Mouse (Mus musculus): ENCODE data around the gene Gm14399. TPM values are rescaled to one million over a fixed set of nuclear protein-coding genes. Genes with fewer than 3 reads are reported as not detected.
"Not testable (repeated sequence)": the region's sequence is repeated elsewhere in the genome, so short reads cannot be mapped to it uniquely, and the experiment has no call there.

Gm14399 gene
- 4.7 and 5.0 TPM in 2 replicates for polyA plus RNA-seq (2015; fragmentation: Nextera tagmentation; extraction: Ambion mirVana)

DNA sequence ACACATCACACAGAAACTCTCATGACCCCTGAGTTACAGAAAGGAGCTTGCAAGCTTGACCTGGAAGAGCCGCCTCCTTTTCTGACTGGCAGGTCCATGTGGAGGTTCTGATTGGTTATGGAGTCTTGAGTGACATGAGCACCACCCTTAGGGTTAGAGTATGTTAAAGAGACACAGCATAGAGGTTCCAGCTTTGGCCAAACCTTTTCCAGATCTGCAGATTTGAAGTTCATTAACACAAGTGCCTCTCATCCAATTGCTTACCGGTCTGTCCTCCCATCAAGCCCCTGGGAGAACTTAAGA, at the start of gene Gm14399:
Gene Gm14399 (minus strand): TSS at position 20 of the 303 bp plus-strand sequence.
- WGBS: 0% methylated on average over 1 of the region's 2 CpGs

DNA sequence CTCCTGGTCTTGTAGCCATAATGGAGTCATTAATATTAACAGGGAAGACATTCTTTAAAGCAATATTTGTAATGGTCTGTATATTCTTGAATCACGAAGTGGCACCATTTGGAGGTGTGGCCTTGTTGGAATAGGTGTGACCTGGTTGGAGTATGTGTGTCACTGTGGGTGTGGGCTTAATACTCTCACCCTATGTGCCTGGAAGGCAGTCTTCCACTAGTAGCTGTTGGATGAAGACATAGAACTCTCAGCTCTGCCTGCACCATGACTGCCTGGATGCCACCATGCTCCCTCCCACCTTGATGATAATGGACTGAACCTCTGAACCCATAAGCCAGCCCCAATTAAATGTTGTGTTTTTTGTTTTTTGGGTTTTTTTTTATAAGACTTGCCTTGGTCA, 37.2 kb upstream of the Gm14399 start:
- not testable (repeated sequence) for H3K27ac ChIP-seq; H3K27me3 ChIP-seq; H3K9ac ChIP-seq; H3K9me3 ChIP-seq (replicated peaks); H3K4me2 ChIP-seq; H3K4me1 ChIP-seq (replicated peaks); H3K4me3 ChIP-seq; ATAC-seq (replicated peaks; ENCODE audit: insufficient number of reproducible peaks, insufficient read depth, low FRiP score, low read depth); H3K36me3 ChIP-seq
- 48% methylated on average over 1 of the region's 1 CpGs for WGBS

More for the DNA sequence above, at the start of gene Gm14399:
- H3K4me1 ChIP-seq (replicated peaks); H3K9me3 ChIP-seq (replicated peaks); H3K27me3 ChIP-seq; ATAC-seq (replicated peaks; ENCODE audit: insufficient number of reproducible peaks, insufficient read depth, low FRiP score, low read depth); H3K36me3 ChIP-seq; H3K27ac ChIP-seq: not testable (repeated sequence)
- peak within 1 kb of the TSS; percentile 58 for H3K4me3 ChIP-seq
- peak within 1 kb of the TSS; percentile 48; the same call in 1 of the 2 replicates for H3K9ac ChIP-seq
- peak within 1 kb of the TSS; percentile 55 for H3K4me2 ChIP-seq

- H3K36me3 ChIP-seq: no peaks in the 10 kb centered on the region
- no peaks in the 10 kb centered on the region for H3K27me3 ChIP-seq
- 71% methylated on average over 6 of the region's 6 CpGs for WGBS
- H3K4me1 ChIP-seq (replicated peaks): no peaks in the 10 kb centered on the region
- H3K4me3 ChIP-seq: no peak overlapping the region
- ATAC-seq (replicated peaks; ENCODE audit: insufficient number of reproducible peaks, insufficient read depth, low FRiP score, low read depth): no peak
- no peak overlapping the region for H3K9ac ChIP-seq
- no peak overlapping the region for H3K27ac ChIP-seq
- H3K4me2 ChIP-seq: no peak overlapping the region
- no peaks in the 10 kb centered on the region for H3K9me3 ChIP-seq (replicated peaks)
Observed at GRCm38 (mm10) chr2:175176312-175176711, 34.5 kb upstream of the Gm14399 start.

DNA sequence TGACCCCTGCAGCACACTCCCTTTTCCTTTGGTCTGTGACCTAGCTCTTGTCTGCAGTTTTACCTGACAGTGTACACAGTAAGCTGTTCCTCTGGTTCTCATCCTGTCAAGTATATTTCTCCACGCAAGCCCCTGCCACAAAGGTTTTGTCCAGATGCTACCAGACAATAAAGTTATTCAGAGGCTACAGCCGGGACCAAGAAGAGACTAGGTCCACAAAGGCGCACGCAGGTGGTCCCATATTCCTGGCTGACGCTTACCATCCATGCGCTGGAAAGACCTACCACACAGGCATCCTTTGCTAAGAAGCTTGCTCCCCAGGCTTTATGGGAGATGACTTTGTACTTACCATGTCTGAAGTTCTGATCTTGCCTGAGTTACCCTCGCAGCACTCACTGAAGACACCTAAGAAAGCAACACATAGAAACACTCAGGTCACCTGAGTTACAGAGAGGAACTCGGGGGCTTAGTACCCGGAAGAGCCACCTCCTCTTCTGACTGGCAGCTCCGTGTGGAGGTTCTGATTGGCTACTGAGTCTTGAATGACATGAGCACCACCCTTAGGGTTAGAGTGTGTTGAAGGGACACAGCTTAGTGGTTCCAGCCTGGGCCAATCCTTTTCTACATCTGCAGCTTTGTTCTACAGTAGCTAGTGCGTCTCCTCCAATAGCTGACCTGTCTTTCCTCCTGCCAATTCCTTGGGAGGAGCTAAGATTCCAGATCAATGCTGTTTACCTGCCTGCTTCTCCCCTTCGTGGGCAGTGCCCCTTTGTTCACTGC, 33.8 kb upstream of the Gm14399 start, which contains the start of gene Gm14443:
Gene Gm14443 (minus strand): TSS at position 471 of the 780 bp plus-strand sequence.
- 67% methylated on average over 12 of the region's 12 CpGs for WGBS
- H3K9ac ChIP-seq; H3K4me3 ChIP-seq; H3K27me3 ChIP-seq; H3K4me1 ChIP-seq (replicated peaks); H3K36me3 ChIP-seq; H3K4me2 ChIP-seq; H3K9me3 ChIP-seq (replicated peaks); ATAC-seq (replicated peaks; ENCODE audit: insufficient number of reproducible peaks, insufficient read depth, low FRiP score, low read depth); H3K27ac ChIP-seq: not testable (repeated sequence)

GRCm38 (mm10) chr2:175174058-175174457, 32.2 kb upstream of the Gm14399 start:
- 81% methylated on average over 2 of the region's 2 CpGs for WGBS
- H3K36me3 ChIP-seq; H3K9me3 ChIP-seq (replicated peaks); H3K9ac ChIP-seq; H3K27me3 ChIP-seq; H3K4me1 ChIP-seq (replicated peaks); H3K4me3 ChIP-seq; H3K27ac ChIP-seq; H3K4me2 ChIP-seq; ATAC-seq (replicated peaks; ENCODE audit: insufficient number of reproducible peaks, insufficient read depth, low FRiP score, low read depth): not testable (repeated sequence)

DNA sequence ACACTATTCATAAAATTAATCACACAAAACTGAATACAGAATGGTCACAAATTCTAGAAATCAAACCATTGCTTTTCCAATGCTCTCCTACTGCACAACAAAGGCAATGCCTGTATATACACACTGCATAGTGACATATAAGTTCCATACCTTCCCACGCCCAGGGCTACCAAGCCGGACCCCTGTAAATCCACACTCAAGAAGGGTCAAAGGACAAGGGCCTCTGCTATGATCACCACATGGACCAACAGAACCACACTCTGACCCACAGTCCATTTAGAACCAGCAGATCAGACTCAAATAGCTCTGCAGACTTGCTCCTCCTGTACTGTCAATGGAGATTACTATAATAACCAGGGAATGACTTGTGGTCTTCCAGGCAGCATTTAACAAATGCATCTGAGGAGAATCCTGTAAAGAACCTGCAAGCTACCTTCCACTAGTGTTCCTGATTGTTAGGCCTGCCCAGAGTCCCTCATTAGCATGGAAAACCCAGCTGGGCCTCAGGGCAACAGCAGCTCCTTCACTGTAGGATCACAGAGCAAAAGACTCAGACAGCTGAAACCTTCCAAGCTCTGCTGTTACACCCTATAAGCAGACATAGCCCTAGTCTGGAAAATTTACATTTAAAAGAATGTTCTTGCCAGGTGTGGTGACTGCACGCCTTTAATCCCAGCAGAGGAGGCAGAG, 31.2 kb upstream of the Gm14399 start:
- not testable (repeated sequence) for H3K27ac ChIP-seq; H3K4me3 ChIP-seq; H3K9ac ChIP-seq; ATAC-seq (replicated peaks; ENCODE audit: insufficient number of reproducible peaks, insufficient read depth, low FRiP score, low read depth); H3K4me1 ChIP-seq (replicated peaks); H3K27me3 ChIP-seq; H3K9me3 ChIP-seq (replicated peaks); H3K36me3 ChIP-seq; H3K4me2 ChIP-seq
- WGBS: 79% methylated on average over 3 of the region's 3 CpGs

DNA sequence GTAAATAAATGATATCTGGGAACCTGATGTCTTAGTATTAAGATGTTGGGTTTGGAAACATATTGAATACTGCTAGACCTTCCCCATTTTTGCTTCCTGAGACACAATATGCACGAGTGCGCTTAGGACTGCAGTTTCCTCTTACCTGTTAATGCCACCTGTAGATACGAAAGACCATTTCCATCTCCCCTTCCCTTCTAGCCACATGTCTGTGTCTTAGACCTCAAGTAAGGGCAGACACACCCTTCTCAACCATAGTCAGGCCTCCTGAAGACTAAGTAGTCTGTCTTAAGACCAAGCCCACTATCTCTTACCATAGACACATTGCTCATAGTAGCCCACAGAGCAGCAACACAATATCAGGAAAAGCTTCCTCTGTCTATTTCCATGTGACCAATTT, 30.3 kb upstream of the Gm14399 start:
- Histone ChIP-seq H3K27ac (no peak overlapping the region), H3K9me3 (replicated peaks) (no peaks in the 10 kb centered on the region), H3K27me3 (no peaks in the 10 kb centered on the region), H3K36me3 (no peaks in the 10 kb centered on the region), H3K4me3 (no peak overlapping the region), H3K4me2 (no peak overlapping the region), H3K4me1 (replicated peaks) (no peaks in the 10 kb centered on the region), H3K9ac (no peak overlapping the region)
- WGBS: 82% methylated on average over 3 of the region's 3 CpGs
- no peak for ATAC-seq (replicated peaks; ENCODE audit: insufficient number of reproducible peaks, insufficient read depth, low FRiP score, low read depth)

- H3K4me1 ChIP-seq (replicated peaks); H3K9ac ChIP-seq; H3K36me3 ChIP-seq; ATAC-seq (replicated peaks; ENCODE audit: insufficient number of reproducible peaks, insufficient read depth, low FRiP score, low read depth); H3K27ac ChIP-seq; H3K9me3 ChIP-seq (replicated peaks); H3K4me2 ChIP-seq; H3K4me3 ChIP-seq; H3K27me3 ChIP-seq: not testable (repeated sequence)
- WGBS: 83% methylated on average over 2 of the region's 2 CpGs
Observed at GRCm38 (mm10) chr2:175166870-175167269, 25.1 kb upstream of the Gm14399 start.

- not testable (repeated sequence) for ATAC-seq (replicated peaks; ENCODE audit: insufficient number of reproducible peaks, insufficient read depth, low FRiP score, low read depth); H3K4me2 ChIP-seq; H3K36me3 ChIP-seq; H3K27me3 ChIP-seq; H3K9me3 ChIP-seq (replicated peaks); H3K4me3 ChIP-seq; H3K9ac ChIP-seq; H3K27ac ChIP-seq; H3K4me1 ChIP-seq (replicated peaks)
- 90% methylated on average over 12 of the region's 12 CpGs for WGBS
Observed at GRCm38 (mm10) chr2:175165110-175165509, 23.3 kb upstream of the Gm14399 start.

- not testable (repeated sequence) for H3K9ac ChIP-seq; ATAC-seq (replicated peaks; ENCODE audit: insufficient number of reproducible peaks, insufficient read depth, low FRiP score, low read depth); H3K27ac ChIP-seq; H3K36me3 ChIP-seq; H3K9me3 ChIP-seq (replicated peaks); H3K4me1 ChIP-seq (replicated peaks); H3K4me3 ChIP-seq; H3K4me2 ChIP-seq; H3K27me3 ChIP-seq
- 85% methylated on average over 4 of the region's 4 CpGs for WGBS
Observed at GRCm38 (mm10) chr2:175161438-175161837, 19.6 kb upstream of the Gm14399 start.

DNA sequence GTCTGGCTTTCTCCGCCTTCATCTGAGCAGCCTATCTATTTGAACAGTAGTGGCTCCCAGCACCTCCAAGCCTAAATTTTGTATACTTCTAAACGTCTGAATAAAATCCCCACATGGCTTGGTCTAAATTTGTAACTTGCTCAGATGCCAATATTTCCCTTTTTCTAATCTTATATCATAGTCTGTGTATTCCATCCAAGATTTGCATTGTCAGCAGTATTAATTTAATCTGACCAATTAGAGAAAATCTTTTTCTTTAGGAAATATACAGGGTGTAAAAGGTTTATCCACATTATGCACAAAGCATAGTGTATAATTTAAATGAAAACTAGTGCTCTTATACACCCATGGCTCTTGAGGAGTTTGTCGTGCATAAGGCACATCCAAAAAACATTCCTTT, 16.8 kb upstream of the Gm14399 start:
- H3K9me3 ChIP-seq (replicated peaks): 0 out of 2 replicates have a peak, but pooled peaks cover 7% of the 10 kb centered on the region
- WGBS: 70% methylated on average over 3 of the region's 3 CpGs
- H3K27ac ChIP-seq: no peak overlapping the region

DNA sequence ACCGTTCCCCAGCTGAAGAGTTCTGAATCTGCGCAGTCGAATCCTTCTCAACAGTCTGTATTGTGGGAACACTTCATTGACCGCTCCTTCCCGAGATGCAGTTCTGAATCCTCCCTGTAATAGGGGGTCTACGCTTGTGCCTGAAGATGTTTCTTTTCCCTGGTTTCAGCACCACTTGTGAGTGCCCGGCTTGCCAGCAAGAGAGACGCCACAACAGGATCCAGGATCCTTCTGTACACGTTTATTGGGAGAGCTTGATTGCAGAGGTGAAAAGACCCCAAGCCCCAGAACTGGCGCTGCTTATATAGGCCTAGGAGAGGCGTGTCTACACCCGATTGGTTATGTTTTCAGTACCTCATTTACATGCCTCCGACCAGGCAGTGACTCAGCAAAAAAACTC, 14.9 kb upstream of the Gm14399 start:
- H3K9ac ChIP-seq: no peak overlapping the region
- H3K36me3 ChIP-seq: no peaks in the 10 kb centered on the region
- 0 out of 2 replicates have a peak, but pooled peaks cover 7% of the 10 kb centered on the region for H3K9me3 ChIP-seq (replicated peaks)
- H3K4me2 ChIP-seq: no peak overlapping the region
- no peak overlapping the region for H3K27ac ChIP-seq
- H3K27me3 ChIP-seq: no peaks in the 10 kb centered on the region
- ATAC-seq (replicated peaks; ENCODE audit: insufficient number of reproducible peaks, insufficient read depth, low FRiP score, low read depth): no peak
- no peak overlapping the region for H3K4me3 ChIP-seq
- no peaks in the 10 kb centered on the region for H3K4me1 ChIP-seq (replicated peaks)
- 88% methylated on average over 13 of the region's 13 CpGs for WGBS

More for the DNA sequence above, 16.8 kb upstream of the Gm14399 start:
- Histone ChIP-seq H3K4me1 (replicated peaks) (no peaks in the 10 kb centered on the region), H3K9ac (no peak overlapping the region), H3K27me3 (no peaks in the 10 kb centered on the region), H3K36me3 (no peaks in the 10 kb centered on the region), H3K4me2 (no peak overlapping the region), H3K4me3 (no peak overlapping the region)
- ATAC-seq (replicated peaks; ENCODE audit: insufficient number of reproducible peaks, insufficient read depth, low FRiP score, low read depth): no peak
